Mouse (Mus musculus): Measurements from ENCODE around the gene Golph3. TPM values are rescaled to one million over a fixed set of nuclear protein-coding genes. Genes with fewer than 3 reads are reported as not detected.

Gene Golph3
- polyA plus RNA-seq, 1 experiment from 2014 or later, result 116 TPM

DNA sequence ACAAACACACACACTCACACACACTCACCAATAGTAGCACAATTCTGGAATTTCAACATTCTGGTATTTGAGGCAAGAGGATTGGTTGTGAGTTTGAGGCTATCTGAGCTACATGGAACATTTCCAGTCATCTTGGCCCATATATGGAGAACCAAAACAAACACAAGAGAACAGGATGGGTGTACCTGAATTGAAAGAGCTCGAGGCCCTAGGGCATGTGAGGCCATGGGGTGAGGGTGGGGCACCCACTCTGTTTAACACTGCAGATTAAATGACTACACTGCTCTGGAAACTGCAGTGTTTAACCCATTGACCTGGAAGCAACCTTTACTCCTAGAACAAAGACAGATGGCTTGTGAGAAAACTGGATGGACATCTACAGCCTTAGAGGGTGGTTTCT, 8.0 kb upstream of the Golph3 start:
- no peak overlapping the region for H3K4me2 ChIP-seq (replicated peaks; ENCODE audit: low read depth, low read length)
- no peaks in the 10 kb centered on the region for H3K27me3 ChIP-seq (ENCODE audit: control insufficient read depth, insufficient read depth, low read length)
- WGBS, result 0% methylated on average over 1 of the region's 1 CpGs
- H3K36me3 ChIP-seq (ENCODE audit: control insufficient read depth, insufficient read depth, low read length), result no peaks in the 10 kb centered on the region
- H3K9ac ChIP-seq (ENCODE audit: low read depth, low read length), result no peak overlapping the region
- 0 out of 2 replicates have a peak, but pooled peaks cover 2% of the 10 kb centered on the region for H3K4me1 ChIP-seq (ENCODE audit: control insufficient read depth, insufficient read depth, low read length)
- no peak overlapping the region for H3K4me3 ChIP-seq (ENCODE audit: low read length)
- no peak overlapping the region for H3K27ac ChIP-seq (ENCODE audit: low read depth, low read length)
- ATAC-seq (ENCODE audit: low FRiP score, low TSS enrichment), result no peak
- H3K9me3 ChIP-seq (ENCODE audit: control insufficient read depth, low read length), result no peaks in the 10 kb centered on the region

DNA sequence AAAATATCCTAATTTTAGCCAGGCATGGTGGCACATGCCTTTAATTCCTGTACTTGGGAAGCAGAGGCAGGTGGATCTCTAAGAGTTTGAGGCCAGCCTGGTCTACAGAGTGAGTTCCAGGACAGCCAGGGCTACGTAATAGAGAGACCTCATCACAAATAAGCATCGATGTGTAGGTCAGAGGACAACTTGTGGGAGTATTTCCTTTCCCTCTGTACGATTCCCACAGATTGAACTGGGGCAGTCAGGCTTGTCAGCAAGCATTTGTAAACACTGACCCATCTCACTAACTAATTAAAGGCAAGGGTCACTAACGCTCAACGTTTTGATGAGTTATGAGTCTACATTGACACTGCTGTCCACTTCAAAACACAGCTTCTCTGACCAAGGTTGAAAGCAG, 6.7 kb upstream of the Golph3 start:
- H3K27me3 ChIP-seq (ENCODE audit: control insufficient read depth, insufficient read depth, low read length), result no peaks in the 10 kb centered on the region
- 15% methylated on average over 5 of the region's 5 CpGs for WGBS
- H3K4me2 ChIP-seq (replicated peaks; ENCODE audit: low read depth, low read length), result no peak overlapping the region
- H3K9ac ChIP-seq (ENCODE audit: low read depth, low read length), result no peak overlapping the region
- ATAC-seq (ENCODE audit: low FRiP score, low TSS enrichment), result 0 out of 2 replicates have a peak, but pooled peaks have one; percentile 34
- no peak overlapping the region for H3K27ac ChIP-seq (ENCODE audit: low read depth, low read length)
- no peaks in the 10 kb centered on the region for H3K9me3 ChIP-seq (ENCODE audit: control insufficient read depth, low read length)
- H3K4me3 ChIP-seq (ENCODE audit: low read length), result no peak overlapping the region
- H3K4me1 ChIP-seq (ENCODE audit: control insufficient read depth, insufficient read depth, low read length), result 0 out of 2 replicates have a peak, but pooled peaks cover 2% of the 10 kb centered on the region
- no peaks in the 10 kb centered on the region for H3K36me3 ChIP-seq (ENCODE audit: control insufficient read depth, insufficient read depth, low read length)

DNA sequence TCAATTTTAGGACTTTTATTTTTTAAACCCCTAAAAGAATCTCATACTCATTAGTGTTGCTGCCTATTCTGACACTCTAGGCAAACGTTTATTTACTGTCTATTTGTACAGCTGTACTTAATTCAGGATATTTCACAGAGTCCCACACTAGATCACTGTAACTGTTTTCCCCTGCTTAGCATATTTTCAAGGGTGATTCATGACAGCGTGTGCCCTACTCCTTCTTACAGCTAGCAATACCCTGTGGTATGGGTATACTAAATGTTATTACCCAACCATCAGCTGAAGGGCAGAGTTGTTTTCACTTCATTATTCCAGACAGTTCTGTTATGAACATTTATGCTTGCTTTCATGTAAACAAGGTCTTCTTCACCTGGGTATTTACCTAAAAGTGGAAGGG, 5.3 kb upstream of the Golph3 start:
- H3K27ac ChIP-seq (ENCODE audit: low read depth, low read length), result no peak overlapping the region
- H3K9ac ChIP-seq (ENCODE audit: low read depth, low read length), result no peak overlapping the region
- no peak for ATAC-seq (ENCODE audit: low FRiP score, low TSS enrichment)
- H3K4me3 ChIP-seq (ENCODE audit: low read length), result no peak overlapping the region
- 53% methylated on average over 2 of the region's 2 CpGs for whole genome bisulfite sequencing
- H3K4me2 ChIP-seq (replicated peaks; ENCODE audit: low read depth, low read length), result no peak overlapping the region
- H3K36me3 ChIP-seq (ENCODE audit: control insufficient read depth, insufficient read depth, low read length), result no peaks in the 10 kb centered on the region
- 0 out of 2 replicates have a peak, but pooled peaks cover 2% of the 10 kb centered on the region for H3K4me1 ChIP-seq (ENCODE audit: control insufficient read depth, insufficient read depth, low read length)
- no peaks in the 10 kb centered on the region for H3K9me3 ChIP-seq (ENCODE audit: control insufficient read depth, low read length)
- H3K27me3 ChIP-seq (ENCODE audit: control insufficient read depth, insufficient read depth, low read length), result no peaks in the 10 kb centered on the region

DNA sequence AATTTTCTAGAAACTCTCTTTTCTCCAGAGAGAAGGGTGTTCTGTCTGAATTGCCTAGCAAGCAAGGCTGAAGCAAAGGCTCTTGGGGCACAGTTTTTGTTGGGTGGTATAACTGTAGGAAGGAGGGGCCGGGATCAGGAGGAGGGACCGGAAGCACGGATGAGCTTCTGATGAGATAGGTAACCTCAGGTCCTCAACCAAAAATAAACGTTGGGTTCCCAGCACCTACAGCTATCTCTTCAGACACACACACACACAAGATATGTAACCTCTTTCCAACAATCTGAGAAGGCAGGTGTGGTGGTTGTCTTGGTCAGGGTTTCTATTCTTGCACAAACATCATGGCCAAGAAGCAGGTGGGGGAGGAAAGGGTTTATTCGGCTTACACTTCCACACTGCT, 4.0 kb upstream of the Golph3 start:
- Histone ChIP-seq H3K4me1 (ENCODE audit: control insufficient read depth, insufficient read depth, low read length) (0 out of 2 replicates have a peak, but pooled peaks cover 2% of the 10 kb centered on the region), H3K27ac (ENCODE audit: low read depth, low read length) (no peak overlapping the region), H3K4me3 (ENCODE audit: low read length) (no peak overlapping the region), H3K27me3 (ENCODE audit: control insufficient read depth, insufficient read depth, low read length) (no peaks in the 10 kb centered on the region), H3K9ac (ENCODE audit: low read depth, low read length) (no peak overlapping the region), H3K36me3 (ENCODE audit: control insufficient read depth, insufficient read depth, low read length) (no peaks in the 10 kb centered on the region), H3K9me3 (ENCODE audit: control insufficient read depth, low read length) (no peaks in the 10 kb centered on the region), H3K4me2 (replicated peaks; ENCODE audit: low read depth, low read length) (no peak overlapping the region)
- no peak for ATAC-seq (ENCODE audit: low FRiP score, low TSS enrichment)
- WGBS, result 80% methylated on average over 5 of the region's 5 CpGs

DNA sequence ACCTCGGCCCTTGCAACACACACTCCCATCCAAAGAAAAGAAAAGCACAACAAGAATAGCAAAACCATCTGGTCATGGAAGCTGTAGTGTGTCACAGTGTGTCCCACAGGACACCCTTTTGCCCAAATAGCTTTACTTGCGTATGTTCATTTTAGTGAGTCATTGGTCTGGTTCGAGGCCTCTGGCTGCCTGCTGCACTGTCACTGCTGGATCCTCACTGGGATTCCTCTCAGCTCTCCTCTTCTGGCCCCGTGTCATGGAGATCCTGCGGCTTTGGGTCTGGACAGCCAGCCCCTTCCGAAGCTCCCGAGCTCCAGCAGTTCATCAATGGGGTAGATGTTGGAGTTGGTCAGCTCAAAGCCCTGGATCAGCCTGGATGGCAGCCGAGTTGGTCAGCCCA, 2.8 kb upstream of the Golph3 start:
- WGBS, result 82% methylated on average over 8 of the region's 8 CpGs
- no peak overlapping the region for H3K4me2 ChIP-seq (replicated peaks; ENCODE audit: low read depth, low read length)
- H3K27me3 ChIP-seq (ENCODE audit: control insufficient read depth, insufficient read depth, low read length), result no peaks in the 10 kb centered on the region

DNA sequence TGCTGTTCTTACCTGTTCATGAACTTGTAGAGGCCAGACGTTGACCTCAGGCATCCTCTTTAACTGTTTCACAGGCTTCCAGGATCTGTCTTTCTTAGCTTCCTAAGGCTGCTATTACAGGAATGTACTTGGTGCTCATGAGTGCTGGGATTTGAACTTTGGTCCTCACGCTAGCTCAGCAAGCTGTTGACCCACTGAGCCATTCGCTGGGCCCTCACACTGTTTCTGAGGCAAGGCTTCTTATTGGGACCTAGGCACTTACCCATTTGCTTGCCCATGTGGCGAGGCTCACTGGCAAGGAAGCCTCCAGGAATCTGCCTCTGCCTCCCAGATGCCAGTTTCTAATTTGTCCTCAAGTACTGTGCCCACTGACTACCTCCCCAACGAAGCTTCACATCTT, 1.4 kb upstream of the Golph3 start:
- H3K4me1 ChIP-seq (ENCODE audit: control insufficient read depth, insufficient read depth, low read length), result peaks cover 13% of the 10 kb centered on the region; the same call in 1 of the 2 replicates
- peak overlapping the region; percentile 84; the same call in 1 of the 2 replicates for H3K4me2 ChIP-seq (replicated peaks; ENCODE audit: low read depth, low read length)
- 53% methylated on average over 5 of the region's 5 CpGs for WGBS
- no peaks in the 10 kb centered on the region for H3K36me3 ChIP-seq (ENCODE audit: control insufficient read depth, insufficient read depth, low read length)
- no peak overlapping the region for H3K4me3 ChIP-seq (ENCODE audit: low read length)
- ATAC-seq (ENCODE audit: low FRiP score, low TSS enrichment), result no peak
- H3K9ac ChIP-seq (ENCODE audit: low read depth, low read length), result no peak overlapping the region
- no peaks in the 10 kb centered on the region for H3K9me3 ChIP-seq (ENCODE audit: control insufficient read depth, low read length)
- no peaks in the 10 kb centered on the region for H3K27me3 ChIP-seq (ENCODE audit: control insufficient read depth, insufficient read depth, low read length)
- no peak overlapping the region for H3K27ac ChIP-seq (ENCODE audit: low read depth, low read length)

More for the DNA sequence above, 2.8 kb upstream of the Golph3 start:
- H3K9me3 ChIP-seq (ENCODE audit: control insufficient read depth, low read length), result no peaks in the 10 kb centered on the region
- H3K27ac ChIP-seq (ENCODE audit: low read depth, low read length), result no peak overlapping the region
- no peak for ATAC-seq (ENCODE audit: low FRiP score, low TSS enrichment)
- peaks cover 7% of the 10 kb centered on the region; the same call in 1 of the 2 replicates for H3K4me1 ChIP-seq (ENCODE audit: control insufficient read depth, insufficient read depth, low read length)
- no peaks in the 10 kb centered on the region for H3K36me3 ChIP-seq (ENCODE audit: control insufficient read depth, insufficient read depth, low read length)
- no peak overlapping the region for H3K4me3 ChIP-seq (ENCODE audit: low read length)
- H3K9ac ChIP-seq (ENCODE audit: low read depth, low read length), result no peak overlapping the region

DNA sequence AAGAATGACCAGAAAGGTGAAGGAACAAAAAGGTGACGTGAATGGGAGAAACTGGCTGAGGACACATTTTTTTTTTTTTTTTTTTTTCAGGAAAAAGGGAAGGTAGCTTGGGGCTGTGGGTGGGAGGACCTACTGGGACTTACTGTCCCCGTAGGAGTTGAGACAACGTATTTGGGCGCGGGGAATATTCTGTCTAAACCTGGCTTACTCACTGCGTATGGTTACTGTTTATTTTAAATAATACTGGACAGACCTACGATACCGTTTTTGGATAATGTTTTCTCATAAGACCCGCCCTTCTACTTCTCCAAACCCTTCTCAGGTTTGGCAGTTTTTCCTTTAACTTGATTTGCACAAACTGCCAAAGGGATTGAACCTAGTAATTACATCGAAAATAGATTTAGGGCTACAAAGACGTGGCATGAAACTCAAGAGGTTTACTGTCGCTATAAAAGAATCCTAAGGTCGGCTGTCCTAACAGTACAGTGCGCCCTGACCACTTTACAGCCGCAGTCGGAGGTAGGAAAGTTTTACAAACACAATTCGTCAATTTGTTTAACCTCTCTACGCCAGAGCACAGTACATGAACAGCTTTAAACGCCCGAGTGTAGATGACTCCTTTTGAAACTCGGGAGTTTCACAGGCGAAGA, 684 bp upstream of the Golph3 start:
- Histone ChIP-seq H3K4me2 (replicated peaks; ENCODE audit: low read depth, low read length) (peak overlapping the region; percentile 84), H3K36me3 (ENCODE audit: control insufficient read depth, insufficient read depth, low read length) (no peaks in the 10 kb centered on the region), H3K4me3 (ENCODE audit: low read length) (peak overlapping the region; percentile 99), H3K27me3 (ENCODE audit: control insufficient read depth, insufficient read depth, low read length) (no peaks in the 10 kb centered on the region), H3K27ac (ENCODE audit: low read depth, low read length) (peak overlapping the region; percentile 74; the same call in 1 of the 2 replicates), H3K4me1 (ENCODE audit: control insufficient read depth, insufficient read depth, low read length) (peaks cover 10% of the 10 kb centered on the region; the same call in 1 of the 2 replicates), H3K9ac (ENCODE audit: low read depth, low read length) (peak overlapping the region; percentile 98), H3K9me3 (ENCODE audit: control insufficient read depth, low read length) (no peaks in the 10 kb centered on the region)
- no peak for ATAC-seq (ENCODE audit: low FRiP score, low TSS enrichment)
- 2% methylated on average over 22 of the region's 22 CpGs for WGBS

DNA sequence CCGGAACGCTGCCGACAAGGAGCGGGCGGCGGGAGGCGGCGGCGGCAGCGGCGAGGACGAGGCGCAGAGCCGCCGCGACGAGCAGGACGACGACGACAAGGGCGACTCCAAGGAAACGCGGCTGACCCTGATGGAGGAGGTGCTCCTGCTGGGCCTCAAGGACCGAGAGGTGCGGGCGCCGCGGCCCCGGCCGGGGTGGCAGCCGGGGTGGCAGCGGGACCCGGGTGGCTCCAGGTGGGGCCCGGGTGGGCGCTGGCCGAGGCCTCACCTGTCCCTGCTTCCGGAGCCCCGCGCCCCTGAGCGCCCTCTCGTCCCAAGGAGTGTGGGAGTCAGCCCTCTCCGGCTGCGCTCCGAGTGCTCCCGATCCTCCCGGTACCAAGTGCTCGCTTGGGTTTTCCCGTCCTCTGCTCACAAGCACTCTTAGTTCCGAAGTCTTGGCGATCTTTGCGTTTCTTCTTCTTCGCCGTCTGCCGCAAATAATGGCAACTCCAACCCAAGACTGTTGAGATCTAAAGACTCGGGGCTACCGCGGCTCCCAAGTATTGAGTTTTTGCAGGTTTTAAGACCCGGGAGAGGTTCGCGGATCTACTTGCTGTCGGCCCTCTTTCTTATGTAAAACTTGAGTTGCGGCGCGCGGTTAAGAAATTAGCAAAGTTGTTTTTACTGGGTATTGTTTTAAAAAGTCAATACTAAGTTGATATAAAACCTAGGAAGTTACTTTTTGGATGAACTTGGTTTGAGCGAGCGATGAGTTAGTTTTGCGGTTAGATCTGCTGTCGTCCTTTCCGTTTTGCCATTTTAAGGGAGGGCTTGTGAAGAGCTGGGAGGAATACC, 755 bp downstream of the Golph3 start, which contains the start of gene 1810049J17Rik:
TSS of gene 1810049J17Rik (minus strand) at position 112 of the 834 bp plus-strand sequence.
- Histone ChIP-seq H3K4me2 (replicated peaks; ENCODE audit: low read depth, low read length) (peak within 1 kb of the TSS; percentile 84), H3K9ac (ENCODE audit: low read depth, low read length) (peak within 1 kb of the TSS; percentile 98), H3K27me3 (ENCODE audit: control insufficient read depth, insufficient read depth, low read length) (no peaks in the 10 kb centered on the region), H3K4me3 (ENCODE audit: low read length) (peak within 1 kb of the TSS; percentile 99), H3K27ac (ENCODE audit: low read depth, low read length) (peak within 1 kb of the TSS; percentile 96), H3K9me3 (ENCODE audit: control insufficient read depth, low read length) (no peaks in the 10 kb centered on the region), H3K36me3 (ENCODE audit: control insufficient read depth, insufficient read depth, low read length) (peaks cover 3% of the 10 kb centered on the region; the same call in 1 of the 2 replicates), H3K4me1 (ENCODE audit: control insufficient read depth, insufficient read depth, low read length) (peaks cover 10% of the 10 kb centered on the region; the same call in 1 of the 2 replicates)
- peak; percentile 34 for ATAC-seq (ENCODE audit: low FRiP score, low TSS enrichment)
- WGBS, result under 1% methylated on average over 68 of the region's 70 CpGs

All from kidney, embryonic 14.5 days (tissue).